Mouse (Mus musculus): Measurements from ENCODE around the gene Omt2b. TPM values are rescaled to one million over a fixed set of nuclear protein-coding genes. Genes with fewer than 3 reads are reported as not detected.
"Not testable (repeated sequence)": the region's sequence is repeated elsewhere in the genome, so short reads cannot be mapped to it uniquely, and the experiment has no call there.

The Omt2b gene
- total RNA-seq (2021): not detected
- long read RNA-seq, experiment 1: 0 reads
- long read RNA-seq, experiment 2: 0 reads

DNA sequence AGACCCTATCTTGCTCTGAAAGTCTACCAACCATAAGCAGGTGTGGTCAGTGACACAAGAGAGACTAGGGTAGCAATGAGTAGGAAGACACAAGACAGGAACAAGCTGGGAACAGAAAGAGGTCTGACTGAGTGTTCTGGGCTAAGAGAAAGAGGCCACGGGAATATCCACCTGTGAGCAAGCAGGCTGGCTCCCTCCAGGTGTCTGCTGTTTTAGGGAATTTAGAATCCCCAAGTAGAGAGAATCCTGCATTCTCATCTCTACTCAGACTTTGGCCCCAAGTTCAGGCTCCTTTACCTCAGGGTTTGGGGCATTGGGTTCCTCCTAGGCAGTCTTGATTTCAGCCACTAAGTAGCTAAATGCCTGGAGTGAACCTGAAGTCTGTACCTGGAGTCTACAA lies at the start of gene Omt2b:
Gene Omt2b, plus strand, starts transcription at position 301 of the 400 bp plus-strand sequence.
- DNase-seq (ENCODE audit: low spot score in 2 of 2): not testable (repeated sequence)

DNA sequence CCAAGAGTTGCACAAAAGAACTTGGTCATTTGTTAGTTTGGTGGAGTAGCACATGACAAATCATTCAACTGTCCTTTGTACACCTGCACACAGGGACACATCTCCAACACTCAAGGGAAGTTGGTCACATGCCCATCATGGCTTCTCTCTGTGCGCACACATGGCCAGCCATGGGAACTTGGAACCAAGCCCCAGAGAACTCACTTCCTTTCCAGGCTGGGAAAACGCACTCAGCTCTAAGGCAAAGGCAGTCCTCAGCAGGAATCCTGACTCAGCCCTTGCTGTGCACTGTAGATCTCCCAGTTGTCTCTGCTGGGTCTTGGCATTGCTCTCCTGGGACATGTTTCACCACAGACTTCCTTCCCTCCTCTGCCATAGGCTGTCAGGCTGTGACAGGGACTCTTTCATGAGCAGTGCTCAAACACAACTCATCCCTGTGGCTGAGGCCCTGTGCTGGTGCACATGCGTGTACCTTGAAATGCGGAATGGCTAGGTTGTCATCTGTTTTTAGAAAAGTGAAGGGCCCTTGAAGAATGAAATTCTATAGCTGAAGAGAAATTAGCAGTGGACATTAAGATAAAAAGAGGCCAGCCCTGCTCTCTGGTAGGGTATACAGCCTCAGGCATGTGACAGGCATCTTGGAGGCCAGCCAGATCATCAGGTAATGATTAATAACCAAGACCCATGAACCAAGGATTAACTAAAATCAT lies 45.2 kb upstream of the Omt2b start:
- DNase-seq (ENCODE audit: low spot score in 2 of 2): not testable (repeated sequence)

DNA sequence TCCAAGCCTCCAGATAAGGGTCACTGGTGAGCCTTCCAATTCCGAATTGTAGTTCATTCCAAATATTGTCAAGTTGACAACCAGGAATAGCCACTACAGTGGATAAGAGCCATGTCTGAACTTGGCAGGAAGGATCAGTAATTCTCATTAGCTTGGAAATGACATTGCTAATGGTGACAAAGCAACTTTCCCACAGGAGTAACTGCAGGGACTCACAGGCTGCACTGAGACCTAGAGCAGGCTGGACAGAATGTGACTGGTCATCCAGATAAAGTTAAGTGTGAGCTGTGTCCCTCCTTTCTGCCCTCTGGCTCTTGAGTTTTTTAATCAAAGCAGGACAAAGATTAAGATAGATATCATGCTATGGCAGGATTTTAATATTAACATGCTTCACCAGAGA lies 38.3 kb upstream of the Omt2b start:
- DNase-seq (ENCODE audit: low spot score in 2 of 2): not testable (repeated sequence)

DNA sequence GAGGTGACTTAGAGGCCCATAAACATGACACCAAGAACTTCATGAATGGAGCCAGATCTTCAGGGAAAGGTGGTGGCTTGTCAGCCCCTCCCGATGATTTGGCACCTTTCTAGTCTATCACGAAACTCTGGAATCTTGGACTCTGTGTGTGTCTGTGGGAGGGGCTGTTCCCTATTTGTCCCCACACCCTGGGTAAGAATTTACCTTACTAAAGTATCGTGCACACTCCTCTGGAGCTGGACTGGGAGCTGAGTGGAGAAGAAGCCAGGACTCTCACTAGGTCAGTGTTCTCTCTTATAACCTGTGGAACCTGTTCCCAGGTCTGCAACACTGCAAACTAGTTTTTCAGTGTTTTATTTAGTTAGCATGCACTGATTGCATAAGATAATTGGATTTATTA lies 37.7 kb upstream of the Omt2b start, which contains the start of gene Gm10639:
Gene Gm10639, plus strand, starts transcription at position 201 of the 400 bp plus-strand sequence.
- DNase-seq (ENCODE audit: low spot score in 2 of 2): not testable (repeated sequence)

DNA sequence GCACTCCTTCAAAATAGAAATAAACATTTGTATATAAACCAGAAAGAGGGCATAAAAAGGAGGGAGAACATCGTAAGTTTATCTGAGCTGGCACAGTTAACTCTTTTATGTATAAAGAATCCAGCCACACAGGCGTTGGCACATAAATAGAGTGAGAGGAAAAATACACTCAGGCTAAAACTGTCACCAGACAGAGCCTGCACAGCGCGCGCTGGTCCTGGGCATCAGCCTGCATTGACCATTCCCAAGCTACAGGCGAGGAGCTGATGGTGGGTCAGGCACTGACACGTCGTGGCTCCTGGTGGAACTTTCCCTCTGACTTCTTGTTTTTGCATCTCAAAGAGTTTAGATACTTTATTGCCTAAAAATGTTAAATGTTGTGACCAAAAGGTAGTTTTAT lies 34.9 kb upstream of the Omt2b start:
- not testable (repeated sequence) for DNase-seq (ENCODE audit: low spot score in 2 of 2)

DNA sequence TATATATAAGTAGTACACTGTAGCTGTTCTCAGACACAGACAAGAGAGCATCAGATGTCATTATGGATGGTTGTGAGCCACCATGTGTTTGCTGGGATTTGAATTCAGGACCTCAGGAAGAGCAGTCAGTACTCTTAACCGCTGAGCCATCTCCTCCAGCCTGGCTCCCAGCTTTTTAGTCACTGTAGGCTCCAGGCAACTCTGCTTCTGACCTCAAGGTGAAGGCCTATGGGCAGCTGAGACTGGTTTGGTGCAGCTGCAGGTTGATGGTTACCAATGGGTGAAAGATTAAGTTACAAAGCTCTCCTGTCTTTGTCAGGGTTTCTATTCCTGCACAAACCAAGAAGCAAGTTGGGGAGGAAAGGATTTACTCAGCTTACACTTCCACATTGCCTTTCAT lies 33.7 kb upstream of the Omt2b start:
- not testable (repeated sequence) for DNase-seq (ENCODE audit: low spot score in 2 of 2)

DNA sequence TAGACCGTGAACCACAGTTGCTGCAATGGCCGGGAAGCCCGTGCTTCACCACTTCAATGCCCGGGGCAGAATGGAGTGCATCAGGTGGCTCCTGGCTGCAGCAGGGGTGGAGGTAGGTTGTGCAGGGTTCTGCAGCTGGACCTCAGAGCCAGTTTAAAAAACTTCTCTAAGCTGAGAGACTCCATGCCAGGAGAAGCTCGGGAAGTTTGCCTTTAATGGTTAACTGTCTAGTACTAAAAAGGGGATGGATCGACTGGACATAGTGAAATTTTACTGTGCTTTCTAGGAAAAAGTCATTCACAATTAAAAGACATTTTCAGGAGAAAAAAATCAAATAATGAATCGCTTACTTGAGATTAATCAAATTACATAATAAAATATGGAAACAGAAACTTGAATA lies 32.6 kb upstream of the Omt2b start:
- not testable (repeated sequence) for DNase-seq (ENCODE audit: low spot score in 2 of 2)

DNA sequence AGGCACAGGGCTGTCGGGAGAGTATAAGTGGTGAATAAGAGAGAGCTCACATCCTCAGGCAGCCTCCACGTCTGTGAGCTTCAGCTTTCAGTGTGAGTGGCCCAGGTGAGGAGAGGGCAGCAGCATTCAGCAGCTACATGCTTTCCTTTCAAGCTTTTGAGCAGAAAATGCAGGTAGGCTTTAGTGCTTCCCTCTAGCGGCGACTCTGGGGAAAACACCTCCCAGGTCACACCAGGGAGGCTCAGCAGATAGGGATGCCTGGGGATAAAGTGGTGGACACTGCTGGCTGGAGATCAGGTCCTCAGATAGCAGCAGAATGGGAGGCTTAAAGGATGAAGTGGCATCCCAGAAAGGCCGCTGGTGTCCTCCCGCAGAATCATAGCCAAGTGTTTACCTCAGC lies 31.3 kb upstream of the Omt2b start:
- DNase-seq (ENCODE audit: low spot score in 2 of 2): not testable (repeated sequence)

DNA sequence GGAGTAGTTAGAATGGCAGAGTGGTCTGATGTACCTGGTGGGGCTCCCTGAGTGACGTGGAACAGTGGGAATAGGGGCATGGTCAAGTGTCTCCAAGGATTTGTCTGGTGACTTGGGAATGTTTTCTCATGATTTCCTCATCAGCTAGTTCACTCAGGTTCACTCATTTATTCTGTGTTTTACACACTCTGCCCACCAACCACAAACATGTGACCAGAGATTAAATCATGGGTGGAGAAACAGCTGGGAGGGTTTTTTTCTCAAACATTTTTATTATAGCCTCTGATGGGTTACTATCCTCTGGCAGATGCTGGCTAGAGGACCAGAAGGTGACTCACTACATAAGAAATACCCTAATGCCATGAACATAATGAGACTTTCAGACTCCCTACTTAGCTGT lies 29.2 kb upstream of the Omt2b start:
- no peak for DNase-seq (ENCODE audit: low spot score in 2 of 2)

DNA sequence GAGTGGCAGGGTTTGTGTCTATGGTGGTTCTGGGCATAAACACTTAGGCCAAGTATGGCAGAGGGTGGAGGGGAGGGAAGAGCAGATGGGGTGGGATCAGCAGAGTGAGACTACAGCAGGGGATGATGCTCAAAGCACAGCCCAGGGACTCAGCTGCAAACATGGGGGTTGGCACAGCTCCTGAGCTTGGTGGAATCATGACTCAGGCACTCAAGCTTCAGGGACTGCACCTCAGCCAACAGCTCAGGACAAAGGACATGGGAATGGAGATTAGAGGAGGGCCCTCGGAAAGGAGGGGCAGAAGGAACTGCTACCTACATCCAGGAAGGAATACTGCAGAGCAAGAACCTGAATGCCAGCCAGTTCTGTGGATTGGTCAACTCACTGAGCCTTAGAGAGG lies 28.2 kb upstream of the Omt2b start:
- DNase-seq (ENCODE audit: low spot score in 2 of 2): not testable (repeated sequence)

DNA sequence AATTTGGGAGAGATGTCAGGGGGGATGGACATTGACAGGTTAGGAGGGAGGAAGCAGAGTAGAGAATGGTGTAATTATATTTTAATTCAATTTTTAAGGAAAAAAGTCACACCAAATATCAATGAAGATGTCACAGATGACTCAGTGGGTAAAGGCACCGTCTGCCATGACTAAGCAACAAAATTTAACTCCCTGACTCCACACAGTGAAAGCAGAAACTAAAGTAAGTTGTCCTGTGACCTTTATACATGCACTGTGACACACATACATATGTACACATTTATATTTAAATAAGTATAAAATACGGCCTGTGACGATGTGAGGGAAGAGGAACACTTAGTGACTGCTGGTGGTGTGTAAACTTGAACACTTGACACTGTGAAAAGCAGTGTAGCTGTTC lies 19.3 kb upstream of the Omt2b start:
- DNase-seq (ENCODE audit: low spot score in 2 of 2): not testable (repeated sequence)

DNA sequence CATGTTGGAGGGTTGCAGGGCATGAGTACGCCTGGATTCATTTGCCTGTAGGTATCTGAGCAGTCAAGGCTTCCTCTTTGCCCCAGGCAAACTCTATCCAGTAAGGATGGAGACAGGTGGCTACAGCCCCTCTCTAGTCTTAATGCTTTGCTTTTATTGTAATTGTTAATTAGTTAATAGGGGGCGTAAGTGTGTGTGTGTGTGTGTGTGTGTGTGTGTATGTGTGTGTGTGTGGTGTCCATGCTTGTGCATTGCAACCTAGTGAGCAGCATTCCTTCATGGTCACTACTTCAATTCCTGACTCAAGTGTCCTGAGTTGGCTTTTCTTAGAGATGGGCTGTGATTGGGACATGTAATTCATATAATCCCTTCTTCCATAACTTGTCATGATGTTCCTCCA lies 12.7 kb upstream of the Omt2b start, which contains the start of gene Omt2a:
Gene Omt2a, minus strand, starts transcription at position 101 of the 400 bp plus-strand sequence.
- no peak for DNase-seq (ENCODE audit: low spot score in 2 of 2)

DNA sequence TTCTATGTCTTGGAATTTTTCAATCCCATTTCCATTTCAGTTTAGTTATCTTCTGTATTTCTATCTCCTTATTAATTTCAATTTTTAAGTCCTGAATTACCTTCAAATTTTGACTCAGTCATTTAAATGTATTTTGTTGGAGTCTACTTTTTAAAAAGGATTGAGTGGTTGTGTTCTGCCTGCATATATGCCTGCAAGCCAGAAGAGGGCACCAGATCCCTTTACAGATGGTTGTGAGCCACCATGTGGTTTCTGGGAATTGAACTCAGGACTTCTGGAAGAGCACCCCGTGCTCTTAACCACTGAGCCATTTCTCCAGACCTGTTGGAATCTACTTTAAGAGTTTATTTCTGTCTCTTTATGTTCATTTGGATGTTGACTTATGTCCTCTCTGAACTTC lies 7.9 kb upstream of the Omt2b start:
- DNase-seq (ENCODE audit: low spot score in 2 of 2): no peak

DNA sequence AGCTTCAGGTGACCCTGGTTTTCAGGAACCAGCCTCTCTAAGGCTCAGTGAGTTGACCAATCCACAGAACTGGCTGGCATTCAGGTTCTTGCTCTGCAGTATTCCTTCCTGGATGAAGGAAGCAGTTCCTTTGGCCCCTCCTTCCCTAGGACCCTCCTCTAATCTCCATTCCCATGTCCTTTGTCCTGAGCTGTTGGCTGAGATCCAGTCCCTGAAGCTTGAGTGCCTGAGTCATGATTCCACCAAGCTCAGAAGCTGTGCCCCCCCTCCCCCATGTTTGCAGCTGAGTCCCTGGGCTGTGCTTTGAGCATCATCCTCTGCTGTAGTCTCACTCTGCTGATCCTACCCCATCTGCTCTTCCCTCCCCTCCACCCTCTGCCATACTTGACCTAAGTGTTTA lies 9.7 kb downstream of the Omt2b start:
- DNase-seq (ENCODE audit: low spot score in 2 of 2): not testable (repeated sequence)

DNA sequence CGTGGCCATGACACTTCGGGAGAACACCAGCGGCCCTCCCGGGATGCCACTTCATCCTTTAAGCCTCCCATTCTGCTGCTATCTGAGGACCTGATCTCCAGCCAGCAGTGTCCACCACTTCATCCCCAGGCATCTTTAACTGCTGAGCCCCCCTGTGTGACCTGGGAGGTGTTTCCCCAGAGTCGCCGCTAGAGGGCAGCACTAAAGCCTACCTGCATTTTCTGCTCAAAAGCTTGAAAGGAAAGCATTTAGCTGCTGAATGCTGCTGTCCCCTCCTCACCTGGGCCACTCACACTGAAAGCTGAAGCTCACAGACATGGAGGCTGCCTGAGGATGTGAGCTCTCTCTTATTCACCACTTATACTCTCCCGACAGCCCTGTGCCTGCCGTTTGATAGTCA lies 12.9 kb downstream of the Omt2b start:
- peak; percentile 16 to 37 for DNase-seq (ENCODE audit: low spot score in 2 of 2)

DNA sequence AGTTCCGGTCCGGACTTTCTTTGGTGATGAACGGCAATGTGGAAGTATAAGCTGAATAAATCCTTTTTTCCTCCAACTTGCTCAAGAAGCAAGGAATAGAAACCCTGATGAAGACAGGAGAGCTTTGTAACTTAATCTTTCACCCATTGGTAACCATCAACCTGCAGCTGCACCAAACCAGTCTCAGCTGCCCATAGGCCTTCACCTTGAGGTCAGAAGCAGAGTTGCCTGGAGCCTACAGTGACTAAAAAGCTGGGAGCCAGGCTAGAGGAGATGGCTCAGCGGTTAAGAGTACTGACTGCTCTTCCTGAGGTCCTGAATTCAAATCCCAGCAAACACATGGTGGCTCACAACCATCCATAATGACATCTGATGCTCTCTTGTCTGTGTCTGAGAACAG lies 15.1 kb downstream of the Omt2b start:
- not testable (repeated sequence) for DNase-seq (ENCODE audit: low spot score in 2 of 2)

DNA sequence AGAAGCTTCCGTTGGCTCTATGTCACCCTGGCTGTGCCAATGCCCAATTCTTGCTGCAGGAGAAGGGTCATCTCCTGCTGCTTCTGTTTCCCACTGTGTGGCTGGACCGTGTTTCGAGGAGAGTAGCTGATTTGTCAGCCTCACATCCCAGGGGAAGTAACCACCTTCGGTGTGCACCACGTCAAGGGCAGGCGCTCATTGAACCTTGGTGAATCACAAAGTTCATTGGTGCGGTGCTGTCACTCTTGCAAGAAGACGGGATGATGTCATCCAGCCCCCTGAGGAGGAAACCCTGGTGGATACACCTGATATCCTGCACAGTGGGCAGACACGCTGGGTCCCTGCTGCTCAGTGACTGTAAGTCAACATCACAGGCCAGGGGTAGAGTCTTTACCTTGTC lies 15.7 kb downstream of the Omt2b start:
- not testable (repeated sequence) for DNase-seq (ENCODE audit: low spot score in 2 of 2)

DNA sequence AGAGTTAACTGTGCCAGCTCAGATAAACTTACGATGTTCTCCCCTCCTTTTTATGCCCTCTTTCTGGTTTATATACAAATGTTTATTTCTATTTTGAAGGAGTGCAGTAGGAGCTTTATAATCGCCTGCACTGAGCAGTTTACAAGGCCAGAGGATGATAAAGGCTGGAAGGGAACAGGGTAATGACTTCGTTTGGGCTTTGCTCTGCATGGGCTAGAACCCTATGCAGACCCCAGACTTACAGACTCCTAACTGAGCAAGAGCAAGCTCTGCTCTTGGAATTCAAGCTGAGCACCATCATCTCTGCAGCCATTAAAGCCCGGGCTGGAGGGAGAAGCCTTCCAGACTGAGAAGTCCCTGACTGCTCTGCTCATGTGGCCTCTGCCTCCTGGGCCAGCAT lies 17.8 kb downstream of the Omt2b start:
- not testable (repeated sequence) for DNase-seq (ENCODE audit: low spot score in 2 of 2)

DNA sequence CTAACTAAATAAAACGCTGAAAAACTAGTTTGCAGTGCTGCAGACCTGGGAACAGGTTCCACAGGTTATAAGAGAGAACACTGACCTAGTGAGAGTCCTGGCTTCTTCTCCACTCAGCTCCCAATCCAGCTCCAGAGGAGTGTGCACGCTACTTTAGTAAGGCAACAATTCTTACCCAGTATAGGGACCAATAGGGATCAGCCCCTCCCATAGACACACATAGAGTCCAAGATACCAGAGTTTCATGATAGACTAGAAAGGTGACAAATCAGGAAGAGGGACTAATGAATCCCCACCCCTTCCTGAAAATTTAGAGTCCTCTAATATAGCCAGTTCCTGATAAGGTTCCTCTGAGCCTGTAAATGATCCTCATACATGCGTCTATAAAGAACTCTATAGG lies 19.6 kb downstream of the Omt2b start:
- no peak for DNase-seq (ENCODE audit: low spot score in 2 of 2)

DNA sequence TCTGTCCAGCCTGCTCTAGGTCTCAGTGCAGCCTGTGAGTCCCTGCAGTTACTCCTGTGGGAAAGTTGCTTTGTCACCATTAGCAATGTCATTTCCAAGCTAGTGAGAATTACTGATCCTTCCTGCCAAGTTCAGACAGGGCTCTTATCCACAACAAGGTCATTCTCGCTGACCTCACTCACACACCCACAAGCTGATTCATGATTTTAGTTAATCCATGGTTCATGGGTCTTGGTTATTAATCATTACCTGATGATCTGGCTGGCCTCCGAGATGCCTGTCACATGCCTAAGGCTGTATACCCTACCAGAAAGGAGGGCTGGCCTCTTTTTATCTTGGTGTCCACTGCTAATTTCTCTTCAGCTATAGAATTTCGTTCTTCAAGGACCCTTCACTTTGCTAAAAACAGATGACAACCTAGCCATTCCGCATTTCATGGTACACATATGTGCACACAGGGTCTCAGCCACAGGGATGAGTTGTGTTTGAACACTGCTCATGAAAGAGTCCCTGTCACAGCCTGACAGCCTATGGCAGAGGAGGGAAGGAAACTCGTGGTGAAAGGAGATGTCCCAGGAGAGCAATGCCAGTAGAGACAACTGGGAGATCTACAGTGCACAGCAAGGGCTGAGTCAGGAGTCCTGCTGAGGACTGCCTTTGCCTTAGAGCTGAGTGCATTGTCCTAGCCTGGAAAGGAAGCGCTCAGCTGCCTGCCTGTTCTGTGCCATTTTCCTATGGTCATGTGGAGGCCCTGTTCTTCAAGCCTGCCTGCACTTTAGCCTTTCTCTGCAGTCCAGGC lies 21.0 kb downstream of the Omt2b start:
- DNase-seq (ENCODE audit: low spot score in 2 of 2): not testable (repeated sequence)

DNA sequence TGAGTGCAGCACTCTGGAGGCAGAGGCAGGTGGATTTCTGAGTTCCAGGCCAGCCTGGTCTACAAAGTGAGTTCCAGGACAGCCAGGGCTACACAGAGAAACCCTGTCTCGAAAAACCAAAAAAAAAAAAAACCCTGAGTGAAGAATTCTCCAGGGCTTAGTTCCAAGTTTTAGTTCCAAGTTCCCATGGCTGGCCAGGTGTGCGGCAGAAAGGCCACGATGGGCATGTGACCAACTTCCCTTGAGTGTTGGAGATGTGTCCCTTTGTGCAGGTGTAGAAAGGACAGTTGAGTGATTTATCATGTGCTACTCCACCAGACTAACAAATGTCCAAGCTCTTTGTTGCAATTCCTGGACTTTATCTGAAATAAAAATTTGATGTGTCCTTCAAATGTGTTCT lies 21.8 kb downstream of the Omt2b start:
- not testable (repeated sequence) for DNase-seq (ENCODE audit: low spot score in 2 of 2)

DNA sequence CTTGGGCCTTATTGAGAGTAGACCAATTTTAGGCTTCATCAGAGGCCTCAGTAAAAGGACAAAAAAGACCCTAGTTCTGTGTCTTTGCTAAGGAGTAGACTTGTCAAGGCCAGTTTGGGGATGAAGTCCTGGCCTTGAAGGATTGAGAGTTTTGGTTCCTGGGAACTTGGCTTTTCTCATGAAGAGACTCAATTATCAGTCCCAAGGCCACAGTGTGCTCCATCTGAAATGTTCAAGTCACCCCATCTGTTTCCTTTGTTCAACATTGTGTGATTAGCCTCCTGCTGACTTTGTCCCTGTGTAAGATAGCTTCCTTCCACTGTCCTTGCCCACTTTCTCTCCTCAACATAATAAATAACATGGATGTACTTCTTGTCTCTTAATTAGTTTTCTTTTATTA lies 22.6 kb downstream of the Omt2b start:
- not testable (repeated sequence) for DNase-seq (ENCODE audit: low spot score in 2 of 2)

Data from layer of hippocampus, postnatal 14 days (tissue).